Mouse (Mus musculus) 3134 (cell line): Measurements from ENCODE around the gene Olfr237-ps1.
"Not testable (repeated sequence)": the region's sequence is repeated elsewhere in the genome, so short reads cannot be mapped to it uniquely, and the experiment has no call there.

ENCODE experiments used
- DNase-seq: peaks from one replicate; pipeline ENCODE4 v3.0.0-alpha.2; 2011; ENCODE audit warnings: low spot score; ENCODE audit not compliant: insufficient read length; ENCODE audit errors: extremely low read depth

Gene Olfr237-ps1

DNA sequence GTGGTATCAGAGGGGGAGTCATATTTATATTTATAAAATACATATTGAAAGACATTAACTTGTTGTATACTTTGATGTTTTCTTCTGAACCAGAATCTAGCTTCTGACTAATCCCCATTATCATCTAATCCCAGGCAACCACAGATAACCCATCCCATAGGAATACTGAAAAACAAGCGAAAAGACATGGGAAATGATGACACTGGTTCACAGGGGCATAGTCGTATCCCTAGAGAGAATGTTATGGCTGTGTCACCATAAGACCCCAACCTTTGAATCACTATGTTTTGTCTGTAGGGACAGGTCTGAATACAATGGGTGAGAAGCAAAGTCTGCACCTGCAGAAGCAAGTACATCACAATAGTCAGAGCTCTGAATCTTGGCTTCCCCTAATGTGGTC lies at the start of gene Olfr237-ps1:
Gene Olfr237-ps1 (plus strand): TSS at position 301 of the 400 bp plus-strand sequence.
- DNase-seq, result not testable (repeated sequence)

DNA sequence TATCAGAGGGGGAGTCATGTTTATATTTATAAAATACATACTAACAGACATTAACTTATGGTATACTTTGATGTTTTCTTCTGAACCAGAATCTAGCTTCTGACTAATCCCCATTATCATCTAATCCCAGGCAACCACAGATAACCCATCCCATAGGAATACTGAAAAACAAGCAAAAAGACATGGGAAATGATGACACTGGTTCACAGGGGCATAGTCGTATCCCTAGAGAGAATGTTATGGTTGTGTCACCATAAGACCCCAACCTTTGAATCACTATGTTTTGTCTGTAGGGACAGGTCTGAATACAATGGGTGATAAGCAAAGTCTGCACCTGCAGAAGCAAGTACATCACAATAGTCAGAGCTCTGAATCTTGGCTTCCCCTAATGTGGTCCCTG lies 40.3 kb upstream of the Olfr237-ps1 start, which contains the start of gene Olfr441:
Gene Olfr441 (plus strand): TSS at position 301 of the 400 bp plus-strand sequence.
- DNase-seq, result not testable (repeated sequence)

DNA sequence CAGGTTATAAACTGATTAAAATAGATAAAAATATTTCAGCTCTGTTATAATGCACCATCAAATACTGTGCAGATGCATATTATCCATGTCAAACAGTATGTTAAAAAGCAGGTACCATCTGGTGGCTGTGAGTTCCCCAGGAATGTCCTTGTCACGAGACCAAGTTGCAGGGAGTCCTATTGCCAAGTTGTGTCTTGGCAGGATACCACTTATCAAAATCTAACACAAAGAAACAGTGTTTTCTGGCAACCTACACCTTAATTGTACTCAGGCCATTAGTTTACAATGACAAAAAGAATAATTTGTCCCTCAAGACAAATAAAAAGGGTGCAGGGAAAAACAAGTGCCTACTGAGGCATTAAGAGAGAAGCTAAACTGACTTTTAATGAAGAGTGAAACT lies 13.1 kb downstream of the Olfr237-ps1 start:
- no peak for DNase-seq

DNA sequence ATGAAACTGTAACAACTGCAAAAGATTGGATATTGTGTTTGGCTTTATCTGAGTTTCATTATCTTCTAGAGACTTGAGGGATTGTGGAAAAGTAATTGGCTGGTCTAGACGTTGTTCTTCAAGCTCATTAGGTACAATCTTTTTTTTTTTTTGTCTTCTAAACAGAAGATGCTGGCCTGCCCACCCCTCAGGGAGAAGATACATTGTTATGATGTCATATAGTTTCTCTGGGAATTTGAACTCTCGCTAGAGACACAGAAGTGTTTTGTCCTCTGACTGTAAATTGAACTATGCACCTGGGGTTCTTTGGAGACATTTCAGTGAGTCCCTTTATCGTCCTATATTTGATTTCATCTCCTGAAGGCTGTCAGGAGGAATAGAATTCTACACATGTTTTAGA lies 16.6 kb downstream of the Olfr237-ps1 start, which contains the start of gene Olfr437:
Gene Olfr437 (plus strand): TSS at position 301 of the 400 bp plus-strand sequence.
- DNase-seq, result no peak

DNA sequence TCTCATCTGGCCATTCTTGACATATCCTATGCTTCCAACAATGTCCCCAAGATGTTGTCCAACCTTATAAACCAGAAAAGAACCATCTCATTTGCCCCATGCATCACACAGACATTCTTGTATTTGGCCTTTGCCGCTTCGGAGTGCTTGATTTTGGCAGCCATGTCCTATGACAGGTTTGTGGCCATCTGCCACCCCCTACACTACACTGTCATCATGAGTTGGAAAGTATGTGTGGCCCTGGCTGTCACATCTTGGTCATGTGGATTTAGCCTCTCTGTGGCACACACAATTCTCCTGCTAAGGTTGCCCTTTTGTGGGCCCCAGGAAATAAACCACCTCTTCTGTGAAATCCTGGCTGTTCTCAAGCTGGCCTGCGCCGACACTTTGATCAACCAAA lies 20.9 kb downstream of the Olfr237-ps1 start:
- DNase-seq, result no peak

DNA sequence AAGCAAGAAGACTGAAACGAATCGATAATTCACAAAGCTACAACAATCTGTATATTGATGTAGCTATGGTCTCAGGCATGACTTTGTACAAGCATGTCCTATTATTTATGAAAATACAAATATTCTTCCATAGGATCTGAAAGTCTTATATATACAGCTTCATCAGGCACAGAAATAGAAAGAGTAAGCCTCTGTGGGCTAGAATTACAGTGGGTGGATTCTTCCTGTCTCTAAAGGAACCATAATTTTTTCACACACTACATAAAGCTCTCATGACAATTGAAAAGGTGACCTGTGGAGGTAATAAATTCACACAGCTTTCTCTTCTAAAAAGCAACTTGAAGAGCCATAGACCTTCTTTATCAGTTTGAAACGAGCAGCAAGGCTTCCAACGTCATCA lies 25.5 kb downstream of the Olfr237-ps1 start, which contains the start of gene Olfr13:
Gene Olfr13 (plus strand): TSS at position 301 of the 400 bp plus-strand sequence.
- DNase-seq, result no peak

DNA sequence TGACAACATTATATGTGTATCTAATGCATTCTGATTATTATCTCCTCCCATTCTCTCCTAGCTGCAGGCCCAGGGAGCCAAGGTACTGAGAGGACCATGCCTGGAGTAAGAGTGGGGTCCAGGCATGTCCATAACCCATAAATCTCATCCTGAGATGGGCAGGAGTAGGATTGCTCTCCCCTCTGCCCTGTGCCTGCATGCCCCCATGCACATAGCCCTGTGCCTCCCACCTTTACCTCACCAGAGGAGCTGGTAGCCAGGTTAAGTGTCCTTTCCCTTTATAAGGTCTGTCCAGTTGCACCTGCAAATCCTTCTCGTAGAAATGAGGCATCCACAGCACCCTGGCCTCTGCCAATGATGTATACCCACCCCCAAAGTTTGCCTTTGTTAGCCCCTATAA lies 31.8 kb downstream of the Olfr237-ps1 start:
- DNase-seq, result no peak

DNA sequence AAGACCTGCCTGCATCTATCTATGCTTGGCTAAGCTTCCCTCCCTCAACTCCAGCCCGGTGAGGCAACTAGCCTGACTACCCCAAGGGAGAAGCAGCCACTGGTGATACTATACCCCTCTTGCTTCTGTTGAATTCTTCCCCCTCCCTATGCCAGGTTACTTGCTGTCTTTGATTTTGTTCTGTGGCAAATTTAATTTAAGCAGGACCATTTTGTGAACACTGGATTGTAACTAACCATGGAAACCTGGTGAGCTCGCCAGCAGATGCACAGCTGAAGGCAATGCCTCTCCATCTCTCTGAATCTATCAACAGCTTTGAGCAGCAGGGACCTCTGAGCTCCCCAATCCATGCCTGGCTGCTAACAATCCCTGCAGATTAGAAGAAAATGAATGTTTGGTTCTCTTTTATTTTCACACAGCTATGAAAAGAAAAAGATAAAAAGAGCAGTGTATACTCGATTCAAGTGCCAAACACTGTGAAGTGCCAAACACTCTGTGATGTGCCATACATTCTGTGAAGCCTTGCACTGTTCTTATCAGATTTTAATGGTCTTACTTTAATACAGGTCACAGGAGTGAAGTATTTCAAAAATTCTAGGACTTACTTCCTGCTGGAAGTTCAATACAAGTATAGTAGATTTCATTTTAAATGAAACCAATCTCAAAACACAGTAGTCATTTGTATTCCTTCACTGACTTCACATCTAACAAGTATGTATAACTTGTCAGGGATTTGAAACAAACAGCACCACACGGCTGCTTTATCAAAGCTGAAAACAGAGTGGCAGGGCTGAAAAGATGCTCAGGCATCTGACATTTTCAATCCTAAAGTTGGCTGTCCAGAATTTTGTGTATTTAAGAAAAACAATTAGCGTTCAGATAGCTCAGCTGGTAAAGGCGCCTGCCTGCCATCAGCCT lies 32.5 kb downstream of the Olfr237-ps1 start:
- DNase-seq, result no peak

DNA sequence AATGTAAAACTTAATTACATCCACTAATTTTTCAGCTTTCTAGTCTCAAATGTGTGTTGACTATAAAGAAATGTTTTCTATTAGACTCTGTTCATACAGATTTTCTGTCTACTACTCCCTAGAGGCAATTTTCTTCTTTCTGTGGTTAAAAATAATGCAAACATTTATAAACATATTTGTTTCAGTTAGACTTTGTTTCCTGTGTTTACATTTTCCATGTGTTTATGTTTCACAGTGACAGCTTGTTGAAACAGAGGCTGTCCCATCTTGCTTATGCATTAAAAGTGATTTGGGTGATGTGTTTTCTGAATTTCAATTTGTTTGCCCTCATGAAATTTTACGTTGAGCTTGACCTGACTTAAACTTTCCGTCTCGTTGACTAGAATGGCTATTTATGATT lies 44.6 kb downstream of the Olfr237-ps1 start:
- DNase-seq, result no peak

DNA sequence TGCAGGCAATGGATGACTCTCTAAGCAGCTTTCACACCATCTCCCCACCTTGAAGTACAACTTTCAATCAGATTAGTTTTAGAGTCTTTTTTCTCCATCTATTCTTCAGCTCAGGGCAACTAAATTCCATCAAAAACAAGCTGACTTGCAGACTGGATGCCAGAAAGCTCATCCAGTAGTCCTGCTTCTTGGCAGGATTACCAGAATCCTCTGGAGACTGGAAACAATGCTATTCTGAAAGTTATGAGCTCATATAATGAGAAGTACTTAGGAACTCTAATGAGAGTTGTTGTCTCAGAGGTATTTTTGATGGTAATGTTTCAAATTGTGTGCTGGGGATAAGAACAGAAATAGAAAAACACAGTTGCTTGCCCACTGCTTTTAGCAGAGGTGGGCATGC lies 50.4 kb downstream of the Olfr237-ps1 start, which contains the start of gene Olfr435:
Gene Olfr435 (plus strand): TSS at position 366 of the 400 bp plus-strand sequence.
- DNase-seq, result no peak

DNA sequence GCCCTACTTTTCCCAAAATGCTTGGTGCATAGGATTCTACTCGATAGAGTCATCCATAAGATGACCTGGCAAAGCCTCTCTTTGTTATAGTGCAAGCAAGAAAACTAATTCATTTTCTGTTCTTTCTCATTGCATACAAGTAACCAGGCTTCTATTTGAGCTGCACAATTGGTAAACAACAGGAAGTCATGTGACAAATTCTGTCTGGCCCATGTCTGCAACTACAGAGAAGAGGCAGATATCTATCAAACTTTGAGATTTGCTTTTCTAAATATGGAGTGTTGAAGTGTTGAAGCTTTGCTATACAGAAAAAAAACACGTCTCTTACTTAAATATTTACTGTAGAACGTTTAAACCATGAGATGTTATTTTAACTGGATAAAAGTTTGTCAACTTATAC lies 51.7 kb downstream of the Olfr237-ps1 start:
- no peak for DNase-seq

DNA sequence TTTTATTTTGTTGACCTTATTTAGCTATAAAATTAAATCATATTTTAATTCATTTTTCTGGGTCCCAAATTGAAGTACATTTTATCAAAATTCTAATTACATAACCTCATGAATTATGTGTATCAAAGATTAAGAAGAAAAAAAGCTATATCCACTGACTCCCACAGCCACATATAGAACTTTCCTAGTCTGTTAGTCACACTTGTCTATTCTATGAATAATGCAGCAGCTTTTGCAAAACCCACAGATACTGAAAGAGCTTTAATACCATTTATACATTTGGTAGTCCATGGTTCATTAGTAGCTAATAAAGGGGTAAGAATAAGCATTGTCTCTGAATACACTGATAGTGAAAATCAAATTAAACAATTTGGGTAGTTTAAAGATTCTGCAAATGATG lies 56.4 kb downstream of the Olfr237-ps1 start:
- DNase-seq, result no peak

DNA sequence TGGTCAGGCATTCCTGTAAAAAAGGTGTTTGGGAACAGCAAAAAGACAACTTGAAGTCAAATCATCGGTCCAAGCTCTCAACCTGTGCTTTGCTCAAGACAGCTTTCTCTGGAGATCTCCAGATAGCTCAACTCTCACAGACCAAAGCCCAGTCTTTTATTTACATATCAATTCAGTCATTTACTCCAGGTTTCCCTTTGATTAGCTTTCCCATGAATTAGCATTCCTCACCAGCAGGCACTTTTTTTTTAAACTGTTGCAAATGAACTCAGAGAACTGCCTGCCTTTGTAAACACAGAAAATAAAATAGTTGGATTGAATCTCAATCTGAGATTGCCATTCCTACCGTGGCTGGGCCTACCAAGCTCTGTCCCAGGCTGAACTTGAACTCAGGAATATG lies 59.0 kb downstream of the Olfr237-ps1 start:
- DNase-seq, result no peak
